Comparison of ENCODE assay signal across 31 mouse cellular contexts in the genomic region with DNA sequence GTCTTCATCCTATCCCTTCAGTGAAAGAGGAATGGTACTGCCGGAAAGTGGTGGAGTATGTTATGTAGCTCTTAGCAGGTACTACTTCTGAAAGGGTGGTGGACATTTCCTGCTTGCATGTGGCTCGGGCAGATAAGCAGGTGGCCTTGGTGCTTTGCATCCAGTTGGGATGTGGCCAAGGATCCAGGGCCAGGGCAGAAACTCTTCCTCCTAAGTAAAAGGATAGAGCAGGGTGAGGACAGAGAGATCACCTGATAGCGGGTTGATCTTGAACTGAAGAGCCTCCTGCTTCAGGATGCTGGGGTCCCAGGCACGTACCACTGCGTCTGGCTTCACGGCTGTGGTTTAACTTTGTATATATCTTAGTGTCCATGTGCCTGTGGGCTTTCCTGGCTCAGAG. TPM values are rescaled to one million over a fixed set of nuclear protein-coding genes. Genes with fewer than 3 reads are reported as not detected.
A peak's percentile ranks its signal among the peaks of the same experiment; 100 is the strongest.
DNase-seq lines count a peak whose midpoint lies in the region; ATAC-seq and TF ChIP-seq lines count a peak whose summit lies in the region.
"Had no signal": no experiment of that assay in that cellular context is flagged by ENCODE, and none has a peak within 500 bp of the region (broad histone marks: within the 10 kb centered on the region; RNA-seq: fewer than 3 reads in every experiment).

No protein-coding gene starts in this region.

- no peak for TF ChIP-seq POLR2A in thymus, adult 2 months (IDR thresholded peaks at IDR 0.05; ENCODE audit: control insufficient read depth, extremely low read depth, insufficient read depth, low read length, poor library complexity)

- no peak overlapping the region for H3K9ac ChIP-seq in heart, embryonic 11.5 days (ENCODE audit: low read depth, low read length)
- H3K9ac ChIP-seq: forebrain, embryonic 13.5 days; limb, embryonic 12.5 days; liver, embryonic 12.5 days; stomach, embryonic 15.5 days had no signal

- no peaks in the 10 kb centered on the region for H3K36me3 ChIP-seq in heart, embryonic 10.5 days
- no peaks in the 10 kb centered on the region for H3K36me3 ChIP-seq in heart, embryonic 11.5 days (ENCODE audit: control insufficient read depth, insufficient read depth, low read length)
- H3K36me3 ChIP-seq in thymus, adult 2 months (ENCODE audit: control insufficient read depth, insufficient read depth, low read length), result no peaks in the 10 kb centered on the region
- H3K36me3 ChIP-seq: hindbrain, embryonic 10.5 days; limb, embryonic 12.5 days; liver, embryonic 12.5 days; stomach, embryonic 15.5 days had no signal

- H3K9me3 ChIP-seq in heart, embryonic 10.5 days, result no peaks in the 10 kb centered on the region
- H3K9me3 ChIP-seq in heart, embryonic 11.5 days (replicated peaks; ENCODE audit: control insufficient read depth, low read length), result no peaks in the 10 kb centered on the region
- H3K9me3 ChIP-seq: forebrain, embryonic 13.5 days; hindbrain, embryonic 10.5 days; limb, embryonic 12.5 days; liver, embryonic 12.5 days; stomach, embryonic 15.5 days had no signal

- WGBS in heart, embryonic 10.5 days, result 73% methylated on average over 6 of the region's 6 CpGs
- WGBS in heart, embryonic 11.5 days (ENCODE audit: insufficient replicate concordance), result 65% methylated on average over 6 of the region's 6 CpGs
- WGBS in thymus, adult 2 months, result 95% methylated on average over 6 of the region's 6 CpGs

- no peak for TF ChIP-seq CTCF in thymus, adult 2 months (IDR thresholded peaks at IDR 0.05; ENCODE audit: borderline replicate concordance, control insufficient read depth, extremely low read depth, insufficient read depth, low read length, poor library complexity)

- peak; percentile 76 to 85 for DNase-seq in adrenal gland, adult (ENCODE audit: inconsistent age in 2 of 2, low spot score in 1 of 2)
- DNase-seq in adrenal gland, postnatal 4 days (ENCODE audit: low spot score in 2 of 2), result no peak
- DNase-seq in heart, embryonic 10.5 days (ENCODE audit: low spot score), result peak; percentile 68
- peak; percentile 39 for DNase-seq in testis, postnatal 10 days (ENCODE audit: low spot score)
- no peak for DNase-seq in testis, postnatal 14 days (ENCODE audit: low spot score)
- DNase-seq in thymus, adult 2 months, result no peak
- DNase-seq in layer of hippocampus, adult 11-12 months (ENCODE audit: low spot score), result no peak
- DNase-seq: cerebellum, adult 11 months; embryo, embryonic 11 days; gastrocnemius, postnatal 25 days; lung, adult 2 months; lung, postnatal 36 days; right cerebral cortex, postnatal 25 days; thymus, postnatal 14 days had no signal

- H3K4me2 ChIP-seq in heart, embryonic 11.5 days, result no peak overlapping the region
- H3K4me2 ChIP-seq: forebrain, embryonic 13.5 days; limb, embryonic 12.5 days; liver, embryonic 12.5 days; stomach, embryonic 15.5 days had no signal

- H3K4me1 ChIP-seq in heart, embryonic 10.5 days, result peaks cover 78% of the 10 kb centered on the region
- H3K4me1 ChIP-seq in heart, embryonic 11.5 days (ENCODE audit: control insufficient read depth, insufficient read depth, low read length), result peaks cover 59% of the 10 kb centered on the region
- H3K4me1 ChIP-seq in thymus, adult 2 months (replicated peaks; ENCODE audit: control insufficient read depth, insufficient read depth, low read length), result no peaks in the 10 kb centered on the region
- H3K4me1 ChIP-seq: forebrain, embryonic 13.5 days had no signal

- no peak overlapping the region for H3K4me3 ChIP-seq in heart, embryonic 10.5 days
- H3K4me3 ChIP-seq in heart, embryonic 11.5 days (ENCODE audit: low read depth, low read length), result no peak overlapping the region
- no peak overlapping the region for H3K4me3 ChIP-seq in thymus, adult 2 months (ENCODE audit: control insufficient read depth, insufficient read depth, low read length)
- H3K4me3 ChIP-seq: forebrain, embryonic 13.5 days; hindbrain, embryonic 10.5 days; limb, embryonic 12.5 days; liver, embryonic 12.5 days; stomach, embryonic 15.5 days had no signal

- no peaks in the 10 kb centered on the region for H3K27me3 ChIP-seq in heart, embryonic 10.5 days (ENCODE audit: insufficient read depth, poor library complexity, severe bottlenecking)
- no peaks in the 10 kb centered on the region for H3K27me3 ChIP-seq in heart, embryonic 11.5 days (ENCODE audit: control insufficient read depth, insufficient read depth, low read length)
- no peaks in the 10 kb centered on the region for H3K27me3 ChIP-seq in thymus, adult 2 months (ENCODE audit: control insufficient read depth, insufficient read depth, low read length)
- H3K27me3 ChIP-seq: forebrain, embryonic 13.5 days; limb, embryonic 12.5 days; liver, embryonic 12.5 days; Patski; stomach, embryonic 15.5 days had no signal

- H3K27ac ChIP-seq in heart, embryonic 10.5 days, result peak overlapping the region; percentile 84; the same call in 1 of the 2 replicates
- no peak overlapping the region for H3K27ac ChIP-seq in heart, embryonic 11.5 days (ENCODE audit: low read depth, low read length)
- H3K27ac ChIP-seq in thymus, adult 2 months (ENCODE audit: control insufficient read depth, insufficient read depth, low read length), result no peak overlapping the region
- H3K27ac ChIP-seq: forebrain, embryonic 13.5 days; hindbrain, embryonic 10.5 days; hindbrain, postnatal 0 days; limb, embryonic 12.5 days; liver, embryonic 12.5 days; stomach, embryonic 15.5 days had no signal

- ATAC-seq in heart, embryonic 11.5 days (replicated peaks; ENCODE audit: insufficient number of reproducible peaks, low FRiP score, low TSS enrichment), result no peak
- ATAC-seq: CD4-positive, CD25-positive, alpha-beta regulatory T cell, adult 4 months; forebrain, embryonic 13.5 days; hindbrain, postnatal 0 days; intestine, postnatal 0 days; liver, embryonic 12.5 days; midbrain, embryonic 16.5 days; Patski had no signal

RNA-seq across cellular contexts. Expression of a gene that starts 10.7 kb away (rescaled TPM):
- total RNA-seq in adrenal gland, postnatal 4 days (2021), result 10 to 100 TPM; 54.7 to 56.7 TPM
- 91.6 and 129 TPM in 2 replicates for polyA plus RNA-seq in heart, embryonic 10.5 days (2016; fragmentation: Nextera tagmentation; extraction: Ambion mirVana)
- 115 and 138 TPM in 2 replicates for polyA plus RNA-seq in heart, embryonic 11.5 days (2014; fragmentation: Nextera tagmentation; extraction: Ambion mirVana)
- polyA plus RNA-seq in thymus, adult 2 months (2012; rRNA removed), result 24.1 and 31.8 TPM in 2 replicates

RNA-seq across cellular contexts. Expression of a gene that starts 39.8 kb away (rescaled TPM):
- 1 to 10 TPM; 1.2 to 2.5 TPM for total RNA-seq in adrenal gland, postnatal 4 days (2021)
- polyA plus RNA-seq in heart, embryonic 10.5 days (2016; fragmentation: Nextera tagmentation; extraction: Ambion mirVana), result 0.71 and 0.94 TPM in 2 replicates
- polyA plus RNA-seq in heart, embryonic 11.5 days (2014; fragmentation: Nextera tagmentation; extraction: Ambion mirVana), result 0.63 TPM in 1 of 2 replicates, not detected in the other
- polyA plus RNA-seq in thymus, adult 2 months (2012; rRNA removed), result 0.85 and 0.94 TPM in 2 replicates
- total RNA-seq: gastrocnemius, postnatal 25 days; hindbrain, postnatal 0 days; layer of hippocampus, postnatal 14 days had no signal
- polyA plus RNA-seq: CD4-positive, CD25-positive, alpha-beta regulatory T cell, adult 4 months; forebrain, embryonic 13.5 days; hindbrain, postnatal 0 days had no signal

RNA-seq across cellular contexts. Expression of a gene that starts 56.4 kb away (rescaled TPM):
- total RNA-seq in adrenal gland, postnatal 4 days (2021), result not detected
- polyA plus RNA-seq in heart, embryonic 10.5 days (2016; fragmentation: Nextera tagmentation; extraction: Ambion mirVana), result not detected in 2 replicates
- polyA plus RNA-seq in heart, embryonic 11.5 days (2014; fragmentation: Nextera tagmentation; extraction: Ambion mirVana), result not detected in 2 replicates
- not detected in 2 replicates for polyA plus RNA-seq in thymus, adult 2 months (2012; rRNA removed)
- total RNA-seq: ES-E14; gastrocnemius, postnatal 25 days; hindbrain, postnatal 0 days; layer of hippocampus, postnatal 14 days; left cerebral cortex, postnatal 10 days had no signal
- polyA plus RNA-seq: CD4-positive, CD25-positive, alpha-beta regulatory T cell, adult 4 months; forebrain, embryonic 13.5 days; frontal cortex, adult 2 months; hindbrain, embryonic 10.5 days; intestine, postnatal 0 days; kidney, embryonic 16.5 days; large intestine, adult 2 months; limb, embryonic 12.5 days; liver, embryonic 12.5 days; lung, adult 2 months; midbrain, embryonic 16.5 days; Patski; stomach, embryonic 15.5 days had no signal

Comparison
In these comparisons a context has a peak if more than half of its experiments do, and no peak if none do; other contexts are left out.
1. DNase-seq: peak in adrenal gland, adult (2 of 2), heart, embryonic 10.5 days (single experiment) and testis, postnatal 10 days (single experiment); none in adrenal gland, postnatal 4 days (0 of 2), testis, postnatal 14 days (single experiment), thymus, adult 2 months (single experiment) and layer of hippocampus, adult 11-12 months (single experiment).